Mouse (Mus musculus) erythroblast, adult 5-6 weeks (primary cell): ENCODE results near the gene Narf. TPM values are rescaled to one million over a fixed set of nuclear protein-coding genes. Genes with fewer than 3 reads are reported as not detected.
A peak's percentile ranks its signal among the peaks of the same experiment; 100 is the strongest.

Experiments
- ATAC-seq: replicated peaks from 2 replicates; pipeline ENCODE4 v1.8.0; 2016; ENCODE audit warnings: moderate number of reproducible peaks, mild to moderate bottlenecking, moderate TSS enrichment, inconsistent platforms; ENCODE audit not compliant: poor library complexity, low FRiP score, severe bottlenecking
- total RNA-seq, 2 experiments: library from RNA; stranded (forward) in 1 of 2; stranded (reverse) in 1 of 2; fragments of 150-400 nt in 1 of 2; fragments of 200-764, 138-1000 nt in 1 of 2; gene quantifications; 2 replicates each; pipeline versions ENCODE4 v1.2.3 to v1.2.4; 2015 to 2017; ENCODE audit warnings: low replicate concordance in 2 of 2

The Narf gene
- total RNA-seq, 2 experiments from 2014 or later, result 154 to 264 TPM

GRCm38 (mm10) chr11:121232706-121233105, 4.3 kb upstream of the Narf start:
- no peak for ATAC-seq

GRCm38 (mm10) chr11:121235475-121236238, 1.4 kb upstream of the Narf start:
- no peak for ATAC-seq

GRCm38 (mm10) chr11:121237345-121238128, 484 bp downstream of the Narf start:
- peak; percentile 46 for ATAC-seq

- peak; percentile 48 for ATAC-seq
Observed at GRCm38 (mm10) chr11:121239669-121240068, 2.6 kb downstream of the Narf start.

GRCm38 (mm10) chr11:121250196-121250595, 13.1 kb downstream of the Narf start:
- ATAC-seq, result no peak

- peak; percentile 94 for ATAC-seq
Observed at GRCm38 (mm10) chr11:121259160-121260100, 22.4 kb downstream of the Narf start, which contains the start of gene Foxk2. Foxk2 (plus strand) TSS chr11:121259990.

GRCm38 (mm10) chr11:121260211-121260906, 23.3 kb downstream of the Narf start:
- peak; percentile 32 for ATAC-seq

GRCm38 (mm10) chr11:121261074-121261473, 24.0 kb downstream of the Narf start:
- ATAC-seq, result no peak

GRCm38 (mm10) chr11:121277516-121277915, 40.5 kb downstream of the Narf start:
- ATAC-seq, result no peak

- ATAC-seq, result no peak
Observed at GRCm38 (mm10) chr11:121278011-121278410, 41.0 kb downstream of the Narf start.

GRCm38 (mm10) chr11:121282911-121283310, 45.9 kb downstream of the Narf start:
- no peak for ATAC-seq

GRCm38 (mm10) chr11:121289859-121290258, 52.8 kb downstream of the Narf start:
- ATAC-seq, result peak; percentile 45; the same call in 1 of the 2 replicates

GRCm38 (mm10) chr11:121294771-121295170, 57.7 kb downstream of the Narf start:
- no peak for ATAC-seq

GRCm38 (mm10) chr11:121298493-121298892, 61.4 kb downstream of the Narf start:
- no peak for ATAC-seq

GRCm38 (mm10) chr11:121300265-121300664, 63.2 kb downstream of the Narf start:
- no peak for ATAC-seq

GRCm38 (mm10) chr11:121305371-121305770, 68.3 kb downstream of the Narf start:
- no peak for ATAC-seq
